Mouse (Mus musculus): ENCODE measurements at regions not wholly inside any gene's neighbourhood (a gene's known extent, or its start where the extent isn't known, plus 50 kb on each side); places are given as distances from the start of the nearest gene placed in this dataset.
"Not testable (repeated sequence)": the region's sequence is repeated elsewhere in the genome, so short reads cannot be mapped to it uniquely, and the experiment has no call there.

DNA sequence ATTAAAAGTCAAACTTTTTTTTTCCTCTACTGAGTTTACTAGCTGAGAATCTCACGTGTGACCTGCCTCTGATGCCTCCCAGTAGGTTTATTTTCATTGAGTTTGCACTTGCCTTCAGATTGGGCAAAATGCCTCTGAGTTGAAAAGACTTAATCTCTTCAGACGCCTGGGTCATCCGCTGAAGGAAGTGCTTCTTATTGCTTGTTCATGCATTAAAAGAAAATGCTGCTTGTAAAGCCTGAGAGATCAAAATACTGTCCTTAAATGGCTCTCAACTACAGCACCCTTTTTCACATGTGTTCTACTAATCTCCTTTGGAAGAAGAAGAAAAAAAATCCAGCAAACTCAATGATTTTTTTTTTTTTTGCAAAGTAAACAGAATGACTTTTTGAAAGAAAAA, 351.5 kb downstream of the Kcnh5 start:
- no peak for DNase-seq (ENCODE audit: low read depth)

DNA sequence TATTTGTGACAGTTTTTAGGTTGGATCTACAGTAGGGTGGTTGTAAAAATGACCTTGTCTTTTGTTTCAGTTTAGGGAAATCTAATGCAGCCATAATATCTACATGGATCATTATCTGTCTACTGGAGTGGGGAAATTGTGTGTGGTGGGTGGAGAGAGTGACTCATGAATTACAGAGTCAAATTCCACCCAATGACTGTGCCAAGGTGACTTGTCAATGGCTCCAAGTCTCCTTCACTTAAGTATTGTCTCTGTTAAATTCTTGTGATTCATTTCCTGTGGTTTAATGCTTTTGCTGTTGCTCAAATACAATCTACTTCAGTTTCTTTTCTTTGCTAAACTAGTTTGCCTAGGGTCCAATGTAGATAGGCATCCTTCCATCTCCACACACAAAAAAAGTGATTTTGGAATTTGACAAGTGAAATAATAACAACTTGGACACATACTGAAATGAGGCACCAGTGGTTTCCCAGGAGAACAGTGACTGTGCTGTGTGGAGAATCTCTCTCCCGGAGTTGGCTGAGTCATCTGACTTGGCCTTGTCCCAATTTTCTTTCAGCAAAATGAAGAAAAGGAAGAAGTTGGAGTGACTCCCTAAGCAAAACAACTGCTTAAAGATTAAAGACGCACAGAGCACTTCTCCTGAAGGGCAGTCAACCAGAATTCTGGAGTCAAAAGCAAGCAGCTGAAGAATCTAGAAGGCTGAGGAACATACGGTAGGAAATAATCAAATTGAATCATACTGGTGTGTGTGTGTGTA, 352.2 kb downstream of the Kcnh5 start:
- no peak for DNase-seq (ENCODE audit: low read depth)

DNA sequence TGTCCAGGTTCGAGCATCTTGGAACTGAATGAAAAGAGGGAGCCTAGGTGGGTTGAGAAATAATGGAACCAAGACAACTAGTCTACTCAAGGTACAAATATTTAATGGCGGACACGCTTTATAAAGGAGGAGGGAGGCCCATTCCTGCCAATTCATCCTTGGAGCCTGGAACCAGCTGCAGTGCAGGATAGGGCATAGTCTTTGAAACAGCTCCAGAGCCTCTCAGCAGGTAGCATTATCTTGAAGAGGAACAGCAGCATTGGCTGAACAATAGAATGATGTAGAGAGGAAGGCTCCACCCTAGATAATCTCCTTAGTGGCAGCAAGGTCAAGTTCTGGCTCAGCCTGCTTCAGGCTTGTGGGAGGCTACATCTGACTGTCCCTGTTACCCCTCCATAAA, 361.0 kb downstream of the Kcnh5 start:
- not testable (repeated sequence) for DNase-seq (ENCODE audit: low read depth)

DNA sequence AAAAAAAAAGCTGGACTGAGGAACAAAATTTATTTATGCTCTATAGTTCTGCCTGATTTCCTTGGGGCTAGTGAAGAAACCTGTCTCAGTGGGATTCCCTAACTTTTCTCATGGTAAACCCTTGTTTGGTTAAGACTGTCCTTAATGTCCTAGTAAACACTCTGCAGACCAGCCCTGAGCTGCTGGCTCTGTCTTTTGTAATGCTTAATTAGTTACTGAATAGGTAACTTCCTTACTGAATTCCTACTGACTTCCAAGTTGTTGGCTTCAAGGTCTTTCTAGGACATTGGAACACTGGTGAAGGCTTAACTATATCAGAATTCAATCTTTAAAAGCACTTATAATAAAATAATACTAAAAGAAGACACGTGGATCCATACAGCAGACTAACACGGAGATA, 368.6 kb downstream of the Kcnh5 start:
- not testable (repeated sequence) for DNase-seq (ENCODE audit: low read depth)

DNA sequence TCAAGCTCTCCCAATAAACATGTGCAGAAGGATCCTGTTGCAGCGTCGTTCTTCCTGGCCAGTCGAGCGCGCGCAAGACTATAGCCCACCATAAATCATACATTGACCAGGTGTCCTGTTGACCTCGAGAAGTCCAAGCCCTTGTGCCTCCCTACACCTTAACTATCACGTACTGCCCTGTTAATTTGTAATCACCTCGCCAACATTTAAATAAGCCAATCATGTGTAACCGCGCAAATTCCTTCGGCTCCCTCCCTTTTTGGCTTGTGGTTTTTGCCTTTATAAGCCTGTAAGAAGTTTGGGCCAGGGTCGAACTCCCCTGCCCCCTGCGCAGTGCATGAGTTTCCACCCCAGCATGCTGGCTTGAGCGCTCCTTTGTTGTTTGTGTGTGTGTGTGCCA, 369.2 kb downstream of the Kcnh5 start:
- not testable (repeated sequence) for DNase-seq (ENCODE audit: low read depth)

DNA sequence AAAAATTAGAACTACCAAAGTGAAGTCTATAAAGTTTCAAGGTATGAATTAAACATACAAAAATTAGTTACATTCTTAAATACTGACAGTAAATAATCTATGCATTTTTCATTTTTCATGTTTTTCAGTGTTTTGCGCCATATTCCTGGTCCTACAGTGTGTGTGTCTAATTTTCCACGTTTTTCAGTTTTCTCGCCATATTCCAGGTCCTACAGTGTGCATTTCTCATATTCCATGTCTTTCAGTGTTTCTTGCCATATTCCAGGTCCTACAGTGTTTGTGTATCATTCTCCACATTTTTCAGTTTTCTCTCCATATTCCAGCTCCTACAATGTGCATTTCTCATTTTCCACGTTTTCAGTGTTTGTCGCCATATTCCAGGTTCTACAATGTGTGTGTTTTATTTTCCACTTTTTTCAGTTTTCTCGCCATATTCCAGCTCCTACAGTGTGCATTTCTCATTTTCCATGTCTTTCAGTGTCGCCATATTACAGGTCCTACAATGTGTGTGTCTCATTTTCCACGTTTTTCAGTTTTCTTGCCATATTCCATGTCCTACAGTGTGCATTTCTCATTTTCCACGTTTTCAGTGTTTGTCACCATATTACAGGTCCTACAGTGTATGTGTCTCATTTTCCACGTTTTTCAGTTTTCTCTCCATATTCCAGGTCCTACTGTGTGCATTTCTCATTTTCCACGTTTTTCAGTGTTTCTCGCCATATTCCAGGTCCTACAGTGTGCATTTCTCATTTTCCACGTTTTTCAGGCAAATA, 373.2 kb downstream of the Kcnh5 start:
- peak; percentile 27 for DNase-seq (ENCODE audit: low read depth)

DNA sequence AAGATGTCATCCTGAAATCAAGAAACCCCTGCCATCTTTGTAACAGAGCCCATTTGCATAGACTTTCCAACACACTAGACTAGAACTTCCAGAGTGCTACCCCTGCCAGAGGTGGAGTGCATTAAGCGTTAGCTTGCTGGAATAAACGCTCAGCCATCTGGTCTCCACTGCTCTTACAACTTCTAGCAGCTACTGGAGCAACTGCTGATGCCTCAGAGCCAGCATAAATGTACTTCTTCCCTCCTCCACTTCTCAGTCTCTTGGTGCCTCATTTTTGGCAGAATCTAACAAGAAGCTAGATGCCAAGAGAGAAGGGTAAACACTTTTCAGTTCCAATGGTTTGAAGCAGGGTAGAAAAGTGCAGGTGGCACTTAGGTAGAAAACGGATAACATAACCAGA, 385.1 kb downstream of the Kcnh5 start:
- no peak for DNase-seq (ENCODE audit: low read depth)

DNA sequence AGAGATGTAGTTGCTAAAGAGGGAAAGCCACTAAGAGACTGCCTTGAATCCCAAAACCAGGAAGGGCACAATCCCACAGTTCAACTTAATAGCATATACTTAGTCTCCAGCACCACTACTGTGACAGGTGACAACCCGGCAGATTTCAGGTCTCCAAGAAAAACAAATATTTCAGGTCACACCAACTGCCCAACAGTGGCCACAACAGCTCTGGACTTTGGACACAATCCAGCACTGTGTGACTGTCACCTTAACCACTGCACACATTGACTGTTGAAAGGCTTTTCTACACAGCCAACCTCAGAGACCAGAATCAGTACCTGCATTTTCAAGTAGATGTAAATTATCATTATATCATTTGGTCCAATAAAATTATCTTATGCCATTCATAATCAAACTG, 414.8 kb downstream of the Kcnh5 start:
- DNase-seq (ENCODE audit: low read depth): no peak

DNA sequence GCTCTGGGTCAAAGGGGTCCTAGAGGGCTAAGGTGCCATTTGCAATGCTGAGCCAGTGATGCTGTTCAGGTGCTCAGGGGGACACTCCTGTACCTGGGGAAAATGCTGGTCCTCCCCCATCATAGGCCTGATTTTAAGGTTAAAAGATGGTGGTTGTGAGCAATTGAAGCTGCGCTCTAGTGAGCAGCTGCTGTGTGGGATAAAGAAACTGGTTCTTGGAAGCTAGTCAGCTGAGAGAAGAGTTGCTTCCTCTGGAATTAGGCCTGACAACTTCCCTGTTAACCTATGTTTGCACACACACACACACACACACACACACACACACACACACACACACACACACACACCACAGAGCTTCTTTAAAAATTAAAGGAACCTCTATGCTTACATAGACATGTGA, 428.9 kb upstream of the Gm11042 start:
- DNase-seq (ENCODE audit: low read depth): no peak

DNA sequence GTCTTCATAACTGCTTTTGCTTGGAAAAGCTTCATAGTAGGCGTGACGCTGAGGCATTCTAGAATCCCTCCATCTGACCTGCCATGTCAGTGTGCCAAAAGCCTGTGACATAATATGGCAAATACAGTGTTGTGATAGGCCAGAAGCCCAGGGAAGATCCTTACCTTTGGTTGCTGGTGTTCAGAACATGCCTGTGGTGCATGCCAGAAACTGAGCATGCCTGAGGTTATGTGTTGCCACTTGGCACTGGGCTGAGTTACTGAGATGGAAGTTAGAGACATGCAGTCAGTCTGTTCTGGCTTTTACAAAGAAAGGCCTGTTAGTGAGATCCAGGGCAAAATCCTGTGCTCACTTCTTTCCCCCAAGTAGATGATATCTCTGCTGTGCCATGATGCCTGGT, 412.7 kb upstream of the Gm11042 start:
- no peak for DNase-seq (ENCODE audit: low read depth)

DNA sequence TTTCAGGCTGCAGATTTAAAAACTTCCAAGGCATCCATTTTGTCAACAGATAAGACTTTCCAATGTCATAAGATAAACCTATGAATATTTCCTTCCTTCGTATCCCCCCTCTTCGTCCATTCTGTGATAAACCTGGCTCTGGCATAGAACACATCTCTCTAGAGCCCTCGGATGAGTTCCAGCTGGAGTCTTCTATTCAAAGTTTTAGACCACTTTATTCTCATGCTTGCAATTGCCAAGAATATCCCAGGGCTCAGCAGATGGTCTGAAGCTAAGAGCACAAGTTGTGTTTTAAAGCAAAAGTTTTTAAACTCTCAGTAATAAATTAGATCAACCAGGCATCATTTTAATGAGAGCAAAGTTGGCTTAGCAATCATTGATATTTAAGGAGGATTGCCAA, 363.0 kb upstream of the Gm11042 start:
- no peak for DNase-seq (ENCODE audit: low read depth)

DNA sequence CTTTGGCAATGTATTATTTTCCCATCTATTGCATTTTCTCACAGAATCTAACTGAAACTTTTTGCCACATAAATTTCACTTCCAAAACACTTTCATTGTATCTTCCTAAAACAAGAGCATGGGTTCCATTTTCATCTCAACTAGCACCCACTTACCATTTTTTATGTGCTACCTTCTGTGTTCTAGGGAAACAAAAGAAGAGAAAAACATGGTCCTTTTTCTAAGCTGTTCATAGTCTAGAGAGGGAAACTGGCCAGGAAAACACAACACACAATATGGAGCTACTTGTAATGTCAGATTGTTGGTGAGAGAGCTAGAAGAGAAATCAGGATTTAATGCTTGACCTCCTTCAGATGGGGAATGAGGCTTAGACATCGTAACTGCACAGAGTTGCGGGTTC, 361.6 kb upstream of the Gm11042 start:
- DNase-seq (ENCODE audit: low read depth): no peak

DNA sequence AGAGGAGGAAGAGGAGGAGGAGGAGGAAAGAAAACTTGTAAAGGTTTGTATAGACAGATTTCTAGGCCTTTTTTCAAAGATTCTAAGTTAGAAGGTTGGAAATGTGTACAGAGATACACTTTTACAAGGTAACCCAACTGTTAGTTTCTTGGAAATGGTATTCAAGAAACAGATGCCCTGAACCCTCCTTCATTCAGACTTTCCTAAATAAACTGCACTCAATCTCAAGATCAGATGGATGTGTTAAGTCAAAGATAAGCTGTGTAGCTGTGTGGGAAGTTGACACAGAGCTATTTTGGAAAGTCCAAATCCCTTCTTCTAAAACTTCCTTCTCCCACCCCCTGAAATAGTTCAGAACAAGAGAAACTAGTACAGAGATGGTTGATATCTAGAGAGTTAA, 342.2 kb upstream of the Gm11042 start:
- DNase-seq (ENCODE audit: low read depth): no peak

DNA sequence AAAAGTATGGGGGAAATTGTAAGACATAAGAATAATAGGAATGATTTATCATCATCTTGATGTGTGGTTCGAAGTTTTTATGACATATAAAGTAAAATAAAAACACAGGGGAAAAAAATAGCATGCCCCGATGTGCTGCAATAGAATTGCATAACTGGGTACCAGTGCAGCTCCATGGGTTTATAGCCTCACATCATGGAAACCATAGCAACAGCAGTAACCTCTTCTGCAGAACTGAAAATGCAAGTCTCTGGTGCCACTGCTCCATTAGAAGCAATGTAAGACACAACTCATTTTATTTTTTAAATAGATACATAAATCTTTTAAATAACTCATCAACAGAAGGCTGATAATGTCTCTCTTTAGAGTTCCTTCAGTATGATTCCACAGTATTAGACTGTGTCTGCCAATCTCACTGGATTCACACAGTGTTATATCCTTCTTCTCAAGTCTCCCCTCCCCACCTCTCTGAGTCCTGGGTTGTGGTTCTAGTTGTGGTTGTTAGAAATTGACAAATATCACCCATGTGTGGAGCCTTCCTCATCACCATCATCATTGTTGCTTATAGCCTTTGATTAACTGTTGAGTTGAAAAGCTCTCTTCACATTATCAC, 340.9 kb upstream of the Gm11042 start:
- no peak for DNase-seq (ENCODE audit: low read depth)

DNA sequence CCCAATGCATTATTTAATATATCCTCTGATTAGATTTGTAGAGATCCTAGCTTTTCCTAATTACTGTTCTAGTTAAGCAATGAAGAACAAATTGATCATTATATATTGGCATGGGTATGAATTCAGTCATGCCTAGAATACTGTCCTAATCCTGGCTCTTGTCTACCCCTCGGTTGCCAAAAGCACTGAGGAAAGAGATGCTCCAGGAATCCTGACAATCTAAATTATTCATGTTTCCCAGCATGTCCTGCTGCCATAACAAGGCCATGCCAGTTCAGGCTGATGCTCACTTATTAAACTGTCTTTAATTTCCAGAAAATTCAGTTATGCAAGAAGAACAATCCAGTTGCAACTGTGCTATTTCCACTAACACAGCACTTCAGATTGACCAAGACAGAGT, 335.1 kb upstream of the Gm11042 start:
- no peak for DNase-seq (ENCODE audit: low read depth)

DNA sequence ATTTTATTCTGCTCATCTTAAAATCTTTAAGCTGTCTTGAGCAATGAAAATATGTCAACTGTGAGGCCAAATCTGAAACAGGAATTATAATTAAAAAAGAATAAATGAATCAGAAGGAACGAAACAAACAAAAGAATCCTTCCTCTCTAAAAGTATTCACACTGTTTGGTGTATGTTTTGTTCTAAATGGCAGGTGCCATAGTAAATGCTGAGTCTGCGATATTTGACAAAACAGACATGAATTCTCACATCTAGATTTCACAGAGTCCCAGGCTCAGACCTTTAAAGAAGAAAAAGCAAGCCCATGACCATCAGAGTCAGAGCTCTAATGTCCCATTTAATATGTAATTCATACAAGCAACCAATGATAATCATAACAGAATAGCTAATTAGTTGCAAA, 316.6 kb upstream of the Gm11042 start:
- DNase-seq (ENCODE audit: low read depth): no peak

DNA sequence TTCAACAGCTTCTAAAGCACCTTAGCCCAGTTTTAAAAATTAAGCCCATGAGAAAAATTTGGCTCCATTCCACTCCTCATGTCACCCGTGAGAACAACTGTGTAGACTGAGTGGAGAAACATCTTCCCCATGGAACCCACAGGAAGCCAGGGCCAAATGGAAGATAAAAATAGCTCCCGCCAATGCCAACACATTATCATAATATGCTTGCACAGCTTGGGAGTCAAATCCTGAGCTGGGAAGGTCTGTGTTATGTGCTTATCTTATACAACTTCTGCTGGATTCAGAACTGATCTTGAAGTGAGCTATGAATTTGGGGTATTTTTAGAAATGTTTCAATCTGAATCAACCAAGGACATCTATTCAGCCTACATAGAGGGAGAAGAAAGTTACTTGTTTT, 279.0 kb upstream of the Gm11042 start:
- DNase-seq (ENCODE audit: low read depth): no peak

DNA sequence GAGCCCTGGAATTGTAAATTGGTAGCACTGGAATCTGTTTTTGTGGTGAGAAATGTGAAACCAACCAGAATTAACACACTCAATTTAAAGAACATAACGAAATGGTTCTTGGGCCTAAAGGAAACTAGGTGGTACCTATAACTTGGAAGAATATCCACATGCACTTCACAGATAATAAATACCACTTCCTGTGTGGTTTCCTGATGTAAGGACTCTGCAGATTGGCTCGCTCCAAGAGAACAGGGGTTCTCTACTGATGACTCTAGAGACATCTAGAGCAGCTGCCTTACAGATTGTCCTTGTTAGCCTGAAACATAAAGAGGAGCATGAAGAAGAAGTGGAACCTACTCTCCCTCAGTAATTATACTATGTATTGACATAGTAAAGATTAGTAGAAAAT, 238.4 kb upstream of the Gm11042 start:
- no peak for DNase-seq (ENCODE audit: low read depth)

DNA sequence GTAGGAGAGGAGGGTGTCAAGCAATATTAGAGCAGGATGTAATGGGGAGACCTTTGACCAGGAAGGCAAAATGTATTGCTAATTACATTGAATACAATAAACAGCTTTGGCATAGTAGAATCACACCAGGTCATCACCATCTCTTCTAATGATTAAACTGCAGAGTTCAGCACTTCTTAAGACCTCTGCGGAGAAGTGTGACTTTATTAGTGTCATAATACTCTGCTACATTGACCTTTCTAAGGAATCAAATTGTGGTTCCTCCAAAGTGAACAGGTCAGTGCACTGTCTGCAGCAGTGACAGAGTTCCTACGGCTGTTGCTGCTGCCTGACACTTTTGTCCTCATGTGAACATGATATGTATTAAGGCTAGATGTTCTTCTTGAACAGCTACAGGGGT, 228.0 kb upstream of the Gm11042 start:
- no peak for DNase-seq (ENCODE audit: low read depth)

DNA sequence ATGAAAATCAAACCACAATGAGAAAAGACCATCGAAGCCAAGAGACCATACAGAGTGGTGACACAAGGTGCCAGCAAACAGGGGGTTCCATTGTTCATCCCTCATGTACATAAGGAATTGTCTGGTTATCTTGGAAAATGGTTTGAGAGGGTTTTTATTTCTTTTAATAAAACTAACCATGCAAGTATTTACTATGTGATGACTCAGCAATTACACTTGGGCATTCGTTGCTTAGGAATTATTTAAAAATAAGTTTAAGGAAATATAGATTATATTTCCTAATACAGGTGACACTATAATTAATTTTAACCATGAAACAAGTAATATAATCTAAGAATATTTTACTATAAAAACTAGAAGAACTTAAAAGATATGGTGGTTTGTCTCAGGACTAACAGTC, 218.7 kb upstream of the Gm11042 start:
- DNase-seq (ENCODE audit: low read depth): no peak

DNA sequence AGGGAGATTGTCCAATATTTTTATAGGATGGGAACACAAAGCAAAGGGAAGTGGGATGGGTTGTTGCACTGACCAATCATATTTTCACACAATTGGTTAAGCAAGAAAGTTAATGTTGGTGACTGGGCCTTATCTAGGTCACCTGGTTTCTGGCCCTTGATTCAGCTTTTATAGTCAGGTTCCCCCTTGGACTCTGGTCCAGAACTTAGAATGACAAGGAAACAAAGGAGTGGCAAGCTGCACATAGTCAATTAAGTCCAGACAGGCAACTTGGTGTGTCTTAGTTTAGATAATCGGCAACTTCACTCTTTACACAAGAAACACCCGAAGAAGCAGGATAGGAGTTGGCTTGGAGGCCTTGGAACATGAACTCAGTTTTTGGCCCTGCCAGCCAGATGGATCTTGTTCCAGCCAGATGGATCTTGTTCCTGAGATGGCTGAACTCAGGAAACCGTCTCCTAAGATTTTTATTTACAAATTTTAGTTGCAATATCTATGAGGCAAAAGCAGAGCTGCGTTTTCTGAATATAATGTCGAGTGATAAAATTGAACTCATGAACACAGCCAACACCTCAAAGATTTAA, 212.9 kb upstream of the Gm11042 start:
- no peak for DNase-seq (ENCODE audit: low read depth)

DNA sequence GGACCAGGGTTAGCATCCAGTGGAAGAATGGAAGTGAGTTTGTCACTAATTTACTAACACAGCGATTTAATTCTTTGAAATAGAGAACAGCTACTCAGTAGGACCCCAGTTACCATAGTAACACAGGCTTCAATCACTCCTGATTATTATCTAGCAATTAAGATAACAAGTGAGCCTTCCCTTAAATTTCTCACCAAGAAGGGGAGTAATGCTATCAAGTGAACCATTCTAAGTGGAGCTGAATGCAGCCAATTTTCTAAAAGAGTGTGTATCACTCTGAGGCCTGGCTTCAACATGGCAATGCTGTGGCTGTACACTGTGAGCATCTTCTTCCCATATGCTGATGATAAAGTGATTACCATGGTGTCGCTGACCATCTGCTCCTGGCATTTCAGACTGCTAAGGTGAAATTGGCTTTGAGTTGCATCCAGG, 211.0 kb upstream of the Gm11042 start:
- DNase-seq (ENCODE audit: low read depth): no peak

DNA sequence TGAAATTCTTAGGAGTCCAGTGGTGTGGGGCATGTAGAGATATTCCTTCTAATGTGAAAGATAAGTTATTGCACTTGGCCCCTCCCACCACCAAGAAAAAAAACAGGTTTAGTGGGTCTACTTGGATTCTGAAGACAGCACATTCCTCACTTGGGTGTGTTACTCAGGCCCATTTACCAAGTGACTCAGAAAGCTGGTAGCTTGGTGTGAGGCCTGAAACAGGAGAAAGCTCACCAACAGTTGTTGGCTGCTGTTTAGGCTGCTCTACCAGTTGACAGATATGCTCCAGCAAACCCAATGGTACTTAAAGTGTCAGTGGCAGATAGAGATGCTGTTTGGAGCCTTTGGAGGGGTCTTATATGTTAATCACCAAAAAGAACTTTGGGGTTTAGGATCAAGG, 207.8 kb upstream of the Gm11042 start:
- DNase-seq (ENCODE audit: low read depth): no peak
